Mouse (Mus musculus): ENCODE results near the gene Cd6. TPM values are rescaled to one million over a fixed set of nuclear protein-coding genes. Genes with fewer than 3 reads are reported as not detected.

Cd6 gene
- polyA plus RNA-seq, 1 experiment from 2014 or later: 0.23 TPM

- no peak overlapping the region for H3K27ac ChIP-seq (ENCODE audit: low read length)
- no peak overlapping the region for H3K4me3 ChIP-seq (ENCODE audit: low read length)
- no peaks in the 10 kb centered on the region for H3K9me3 ChIP-seq (ENCODE audit: control insufficient read depth, low read length)
- no peak for ATAC-seq
- no peaks in the 10 kb centered on the region for H3K4me1 ChIP-seq (ENCODE audit: control insufficient read depth, insufficient read depth, low read length)
- no peaks in the 10 kb centered on the region for H3K36me3 ChIP-seq (ENCODE audit: control insufficient read depth, insufficient read depth, low read length)
- H3K27me3 ChIP-seq (replicated peaks; ENCODE audit: control insufficient read depth, insufficient read depth, low read length): no peaks in the 10 kb centered on the region
- H3K9ac ChIP-seq (ENCODE audit: low read depth, low read length): no peak overlapping the region
- 56% methylated on average over 3 of the region's 3 CpGs for WGBS
- no peak overlapping the region for H3K4me2 ChIP-seq (ENCODE audit: low read depth, low read length)
These were observed 36.8 kb downstream of the Cd6 start for GRCm38 (mm10) chr19:10793044-10793443.

DNA sequence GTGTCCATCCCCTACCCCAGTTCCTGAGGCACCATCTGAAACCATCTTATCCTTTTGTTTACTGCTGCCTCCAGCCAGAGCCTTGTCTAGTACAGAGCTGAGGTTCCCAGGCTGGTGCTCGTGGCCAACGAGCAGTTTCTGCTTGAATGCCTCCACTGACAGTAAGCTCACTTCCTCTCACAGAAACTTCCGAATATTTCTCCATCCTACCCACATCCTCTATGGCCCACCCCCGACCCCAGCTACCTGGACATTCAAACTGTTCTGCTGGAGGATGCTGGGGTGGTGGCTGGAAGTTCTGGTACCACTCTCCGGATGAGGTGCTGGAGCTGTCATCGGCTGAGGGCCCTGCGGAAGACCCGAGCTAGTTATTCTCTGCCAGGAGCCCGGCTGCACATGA is 39.5 kb downstream of the Cd6 start:
- Histone ChIP-seq H3K4me1 (ENCODE audit: control insufficient read depth, insufficient read depth, low read length) (no peaks in the 10 kb centered on the region), H3K27me3 (replicated peaks; ENCODE audit: control insufficient read depth, insufficient read depth, low read length) (no peaks in the 10 kb centered on the region), H3K27ac (ENCODE audit: low read length) (no peak overlapping the region), H3K4me2 (ENCODE audit: low read depth, low read length) (no peak overlapping the region), H3K4me3 (ENCODE audit: low read length) (no peak overlapping the region), H3K36me3 (ENCODE audit: control insufficient read depth, insufficient read depth, low read length) (no peaks in the 10 kb centered on the region), H3K9me3 (ENCODE audit: control insufficient read depth, low read length) (no peaks in the 10 kb centered on the region), H3K9ac (ENCODE audit: low read depth, low read length) (no peak overlapping the region)
- ATAC-seq: no peak
- WGBS: 72% methylated on average over 9 of the region's 9 CpGs

GRCm38 (mm10) chr19:10788242-10788641 is 41.6 kb downstream of the Cd6 start:
- H3K9ac ChIP-seq (ENCODE audit: low read depth, low read length): no peak overlapping the region
- WGBS: 76% methylated on average over 9 of the region's 9 CpGs
- ATAC-seq: no peak
- no peak overlapping the region for H3K4me2 ChIP-seq (ENCODE audit: low read depth, low read length)
- no peaks in the 10 kb centered on the region for H3K36me3 ChIP-seq (ENCODE audit: control insufficient read depth, insufficient read depth, low read length)
- no peak overlapping the region for H3K27ac ChIP-seq (ENCODE audit: low read length)
- H3K9me3 ChIP-seq (ENCODE audit: control insufficient read depth, low read length): no peaks in the 10 kb centered on the region
- H3K27me3 ChIP-seq (replicated peaks; ENCODE audit: control insufficient read depth, insufficient read depth, low read length): no peaks in the 10 kb centered on the region
- no peaks in the 10 kb centered on the region for H3K4me1 ChIP-seq (ENCODE audit: control insufficient read depth, insufficient read depth, low read length)
- no peak overlapping the region for H3K4me3 ChIP-seq (ENCODE audit: low read length)

DNA sequence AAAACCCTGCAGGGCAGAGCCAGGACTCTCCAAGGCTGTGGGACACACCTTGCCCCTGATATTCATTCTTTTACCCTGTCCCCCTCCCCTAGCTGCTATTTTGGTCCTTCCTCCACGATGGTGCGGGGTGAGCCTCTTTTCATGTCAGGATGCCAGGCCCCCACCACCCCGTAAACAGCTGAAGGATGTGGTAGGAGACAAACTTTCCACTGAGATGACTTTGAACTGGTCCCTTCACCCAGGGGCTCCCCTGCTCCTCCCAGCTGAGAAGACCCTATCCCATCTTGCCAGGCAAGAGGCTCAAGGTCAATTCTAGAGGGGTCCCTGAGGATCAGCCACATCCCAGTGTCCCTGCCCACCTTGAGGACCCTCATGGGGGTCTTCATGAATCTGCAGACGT is 42.5 kb downstream of the Cd6 start:
- 82% methylated on average over 4 of the region's 4 CpGs for WGBS
- Histone ChIP-seq H3K4me2 (ENCODE audit: low read depth, low read length) (no peak overlapping the region), H3K4me1 (ENCODE audit: control insufficient read depth, insufficient read depth, low read length) (no peaks in the 10 kb centered on the region), H3K9ac (ENCODE audit: low read depth, low read length) (no peak overlapping the region), H3K4me3 (ENCODE audit: low read length) (no peak overlapping the region), H3K27ac (ENCODE audit: low read length) (no peak overlapping the region), H3K9me3 (ENCODE audit: control insufficient read depth, low read length) (no peaks in the 10 kb centered on the region), H3K36me3 (ENCODE audit: control insufficient read depth, insufficient read depth, low read length) (no peaks in the 10 kb centered on the region), H3K27me3 (replicated peaks; ENCODE audit: control insufficient read depth, insufficient read depth, low read length) (no peaks in the 10 kb centered on the region)
- no peak for ATAC-seq

GRCm38 (mm10) chr19:10786753-10787152 is 43.1 kb downstream of the Cd6 start:
- no peak for ATAC-seq
- no peaks in the 10 kb centered on the region for H3K36me3 ChIP-seq (ENCODE audit: control insufficient read depth, insufficient read depth, low read length)

DNA sequence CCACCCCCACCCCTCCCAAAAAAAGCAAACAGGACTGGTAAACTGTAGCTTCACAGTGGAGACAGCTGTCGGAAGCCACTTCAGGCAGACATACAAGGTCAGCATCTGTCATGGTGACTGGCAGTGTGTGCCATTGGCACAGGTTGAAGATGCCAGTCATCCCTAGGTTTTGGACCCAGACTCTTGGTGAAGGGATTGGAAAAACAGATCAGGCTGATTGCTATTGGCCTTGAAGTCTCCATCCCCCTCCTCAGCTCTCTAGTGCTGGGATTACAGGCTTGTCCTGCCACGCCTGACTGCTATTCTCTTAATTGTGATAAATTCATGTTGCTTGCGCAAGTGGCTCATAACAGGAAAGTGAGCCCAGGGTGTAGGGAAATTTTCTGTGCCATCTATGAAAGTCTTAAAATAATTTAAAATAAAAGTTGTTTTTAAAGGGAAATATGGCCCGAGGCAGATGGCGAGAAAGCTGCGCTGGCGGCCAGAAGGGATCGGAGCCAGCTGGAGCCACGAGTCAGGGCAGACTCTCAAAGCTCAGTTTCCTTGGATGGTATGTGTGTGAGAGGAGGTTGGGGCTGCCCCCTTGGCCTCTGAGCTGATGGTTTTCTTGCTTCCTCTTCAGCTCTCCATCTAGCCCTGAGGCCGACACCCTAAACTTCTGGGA is 44.9 kb downstream of the Cd6 start:
- no peak overlapping the region for H3K27ac ChIP-seq (ENCODE audit: low read length)
- no peaks in the 10 kb centered on the region for H3K36me3 ChIP-seq (ENCODE audit: control insufficient read depth, insufficient read depth, low read length)
- H3K9ac ChIP-seq (ENCODE audit: low read depth, low read length): no peak overlapping the region
- H3K4me2 ChIP-seq (ENCODE audit: low read depth, low read length): no peak overlapping the region
- H3K4me1 ChIP-seq (ENCODE audit: control insufficient read depth, insufficient read depth, low read length): no peaks in the 10 kb centered on the region
- no peaks in the 10 kb centered on the region for H3K27me3 ChIP-seq (replicated peaks; ENCODE audit: control insufficient read depth, insufficient read depth, low read length)
- H3K4me3 ChIP-seq (ENCODE audit: low read length): no peak overlapping the region
- WGBS: 77% methylated on average over 10 of the region's 10 CpGs
- H3K9me3 ChIP-seq (ENCODE audit: control insufficient read depth, low read length): no peaks in the 10 kb centered on the region
- no peak for ATAC-seq

More at GRCm38 (mm10) chr19:10786753-10787152, 43.1 kb downstream of the Cd6 start:
- Histone ChIP-seq H3K9me3 (ENCODE audit: control insufficient read depth, low read length) (no peaks in the 10 kb centered on the region), H3K27me3 (replicated peaks; ENCODE audit: control insufficient read depth, insufficient read depth, low read length) (no peaks in the 10 kb centered on the region), H3K4me2 (ENCODE audit: low read depth, low read length) (no peak overlapping the region), H3K4me1 (ENCODE audit: control insufficient read depth, insufficient read depth, low read length) (no peaks in the 10 kb centered on the region), H3K9ac (ENCODE audit: low read depth, low read length) (no peak overlapping the region), H3K4me3 (ENCODE audit: low read length) (no peak overlapping the region), H3K27ac (ENCODE audit: low read length) (no peak overlapping the region)
- WGBS: 81% methylated on average over 6 of the region's 6 CpGs

GRCm38 (mm10) chr19:10784061-10784460 is 45.8 kb downstream of the Cd6 start:
- H3K36me3 ChIP-seq (ENCODE audit: control insufficient read depth, insufficient read depth, low read length): no peaks in the 10 kb centered on the region
- 48% methylated on average over 3 of the region's 3 CpGs for WGBS
- ATAC-seq: no peak
- no peaks in the 10 kb centered on the region for H3K27me3 ChIP-seq (replicated peaks; ENCODE audit: control insufficient read depth, insufficient read depth, low read length)
- no peak overlapping the region for H3K27ac ChIP-seq (ENCODE audit: low read length)
- no peak overlapping the region for H3K4me3 ChIP-seq (ENCODE audit: low read length)
- H3K4me2 ChIP-seq (ENCODE audit: low read depth, low read length): no peak overlapping the region
- no peaks in the 10 kb centered on the region for H3K9me3 ChIP-seq (ENCODE audit: control insufficient read depth, low read length)
- H3K9ac ChIP-seq (ENCODE audit: low read depth, low read length): no peak overlapping the region
- H3K4me1 ChIP-seq (ENCODE audit: control insufficient read depth, insufficient read depth, low read length): no peaks in the 10 kb centered on the region

DNA sequence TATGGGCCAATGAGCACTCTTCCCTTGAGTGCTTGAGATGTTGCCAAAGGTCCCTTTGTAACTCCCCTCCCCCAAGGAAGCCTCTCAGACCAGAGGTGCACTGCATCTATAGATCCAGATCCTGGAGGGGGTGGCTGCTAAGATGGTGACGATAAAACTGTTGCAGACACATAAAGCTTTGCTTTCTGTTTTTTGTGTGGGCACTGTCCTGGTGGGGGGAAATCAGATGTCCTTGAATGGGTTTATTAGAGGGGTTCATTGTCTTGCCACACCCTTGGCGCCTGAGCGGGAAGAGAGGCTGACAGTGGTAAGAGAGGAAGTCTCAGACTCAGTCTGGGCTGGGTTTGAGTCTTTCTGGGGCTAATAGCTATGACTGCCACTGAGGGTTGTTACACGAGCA is 46.7 kb downstream of the Cd6 start:
- Histone ChIP-seq H3K27ac (ENCODE audit: low read length) (no peak overlapping the region), H3K4me2 (ENCODE audit: low read depth, low read length) (no peak overlapping the region), H3K9me3 (ENCODE audit: control insufficient read depth, low read length) (no peaks in the 10 kb centered on the region), H3K4me1 (ENCODE audit: control insufficient read depth, insufficient read depth, low read length) (no peaks in the 10 kb centered on the region), H3K27me3 (replicated peaks; ENCODE audit: control insufficient read depth, insufficient read depth, low read length) (no peaks in the 10 kb centered on the region), H3K9ac (ENCODE audit: low read depth, low read length) (no peak overlapping the region), H3K4me3 (ENCODE audit: low read length) (no peak overlapping the region), H3K36me3 (ENCODE audit: control insufficient read depth, insufficient read depth, low read length) (no peaks in the 10 kb centered on the region)
- no peak for ATAC-seq
- 72% methylated on average over 4 of the region's 4 CpGs for WGBS

GRCm38 (mm10) chr19:10781641-10782040 is 48.2 kb downstream of the Cd6 start:
- Histone ChIP-seq H3K4me1 (ENCODE audit: control insufficient read depth, insufficient read depth, low read length) (no peaks in the 10 kb centered on the region), H3K27me3 (replicated peaks; ENCODE audit: control insufficient read depth, insufficient read depth, low read length) (no peaks in the 10 kb centered on the region), H3K36me3 (ENCODE audit: control insufficient read depth, insufficient read depth, low read length) (no peaks in the 10 kb centered on the region), H3K9me3 (ENCODE audit: control insufficient read depth, low read length) (no peaks in the 10 kb centered on the region), H3K4me2 (ENCODE audit: low read depth, low read length) (no peak overlapping the region), H3K9ac (ENCODE audit: low read depth, low read length) (no peak overlapping the region), H3K27ac (ENCODE audit: low read length) (no peak overlapping the region), H3K4me3 (ENCODE audit: low read length) (no peak overlapping the region)
- no peak for ATAC-seq
- 74% methylated on average over 4 of the region's 4 CpGs for WGBS

DNA sequence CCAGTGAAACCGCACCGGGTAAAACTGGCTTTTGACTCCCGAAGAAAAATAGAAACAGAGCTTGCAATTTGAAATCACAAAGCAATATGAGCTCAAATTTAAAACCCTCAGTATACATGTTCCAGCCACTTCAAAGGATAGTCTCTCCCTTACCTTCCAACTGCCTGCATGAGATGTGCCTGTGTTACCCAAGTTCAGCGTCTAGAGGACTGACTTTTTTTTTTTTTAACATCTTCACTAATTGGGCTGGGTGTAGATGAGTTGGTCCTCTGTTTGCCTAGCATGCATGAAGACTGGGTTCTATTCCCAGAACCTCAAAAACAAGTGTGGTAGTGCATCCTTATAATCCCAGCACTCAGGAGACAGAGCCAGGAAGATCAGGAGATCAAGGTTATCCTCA is 53.0 kb downstream of the Cd6 start:
- no peak overlapping the region for H3K9ac ChIP-seq (ENCODE audit: low read depth, low read length)
- no peak overlapping the region for H3K27ac ChIP-seq (ENCODE audit: low read length)
- ATAC-seq: no peak
- 86% methylated on average over 4 of the region's 4 CpGs for WGBS
- no peaks in the 10 kb centered on the region for H3K27me3 ChIP-seq (replicated peaks; ENCODE audit: control insufficient read depth, insufficient read depth, low read length)
- H3K4me2 ChIP-seq (ENCODE audit: low read depth, low read length): no peak overlapping the region
- no peaks in the 10 kb centered on the region for H3K36me3 ChIP-seq (ENCODE audit: control insufficient read depth, insufficient read depth, low read length)
- H3K9me3 ChIP-seq (ENCODE audit: control insufficient read depth, low read length): no peaks in the 10 kb centered on the region
- H3K4me3 ChIP-seq (ENCODE audit: low read length): no peak overlapping the region
- H3K4me1 ChIP-seq (ENCODE audit: control insufficient read depth, insufficient read depth, low read length): no peaks in the 10 kb centered on the region
